Mouse (Mus musculus): ENCODE measurements at regions not wholly inside any gene's neighbourhood (a gene's known extent, or its start where the extent isn't known, plus 50 kb on each side); places are given as distances from the start of the nearest gene placed in this dataset.

GRCm38 (mm10) chr13:111957674-111958273 is 149.0 kb upstream of the Map3k1 start:
- 91% methylated on average over 11 of the region's 11 CpGs for WGBS
- ATAC-seq: no peak

GRCm38 (mm10) chr13:111958421-111958820 is 149.6 kb upstream of the Map3k1 start:
- no peaks in the 10 kb centered on the region for H3K4me1 ChIP-seq (replicated peaks; ENCODE audit: control insufficient read depth, insufficient read depth, low read length)
- ATAC-seq: no peak
- H3K4me2 ChIP-seq (ENCODE audit: low read length): no peak overlapping the region
- H3K27me3 ChIP-seq (replicated peaks; ENCODE audit: control insufficient read depth, insufficient read depth, low read length): no peaks in the 10 kb centered on the region
- no peaks in the 10 kb centered on the region for H3K36me3 ChIP-seq (ENCODE audit: control insufficient read depth, insufficient read depth)
- no peak overlapping the region for H3K27ac ChIP-seq (ENCODE audit: low read length)
- no peak overlapping the region for H3K4me3 ChIP-seq (replicated peaks; ENCODE audit: low read length)
- no peak overlapping the region for H3K9ac ChIP-seq (replicated peaks; ENCODE audit: low read depth, low read length)
- 91% methylated on average over 1 of the region's 1 CpGs for WGBS
- H3K9me3 ChIP-seq (ENCODE audit: control insufficient read depth, low read length): no peaks in the 10 kb centered on the region

More at GRCm38 (mm10) chr13:111957674-111958273, 149.0 kb upstream of the Map3k1 start:
- Histone ChIP-seq H3K4me1 (replicated peaks; ENCODE audit: control insufficient read depth, insufficient read depth, low read length) (no peaks in the 10 kb centered on the region), H3K9ac (replicated peaks; ENCODE audit: low read depth, low read length) (no peak overlapping the region), H3K4me2 (ENCODE audit: low read length) (no peak overlapping the region), H3K27me3 (replicated peaks; ENCODE audit: control insufficient read depth, insufficient read depth, low read length) (no peaks in the 10 kb centered on the region), H3K36me3 (ENCODE audit: control insufficient read depth, insufficient read depth) (no peaks in the 10 kb centered on the region), H3K4me3 (replicated peaks; ENCODE audit: low read length) (no peak overlapping the region), H3K9me3 (ENCODE audit: control insufficient read depth, low read length) (no peaks in the 10 kb centered on the region), H3K27ac (ENCODE audit: low read length) (no peak overlapping the region)

- Histone ChIP-seq H3K36me3 (ENCODE audit: control insufficient read depth, insufficient read depth) (no peaks in the 10 kb centered on the region), H3K9ac (replicated peaks; ENCODE audit: low read depth, low read length) (no peak overlapping the region), H3K27ac (ENCODE audit: low read length) (no peak overlapping the region), H3K9me3 (ENCODE audit: control insufficient read depth, low read length) (no peaks in the 10 kb centered on the region), H3K4me3 (replicated peaks; ENCODE audit: low read length) (no peak overlapping the region), H3K27me3 (replicated peaks; ENCODE audit: control insufficient read depth, insufficient read depth, low read length) (no peaks in the 10 kb centered on the region), H3K4me2 (ENCODE audit: low read length) (no peak overlapping the region), H3K4me1 (replicated peaks; ENCODE audit: control insufficient read depth, insufficient read depth, low read length) (no peaks in the 10 kb centered on the region)
- WGBS: 99% methylated on average over 2 of the region's 2 CpGs
- no peak for ATAC-seq
These were observed 151.2 kb upstream of the Map3k1 start for GRCm38 (mm10) chr13:111960036-111960435.

GRCm38 (mm10) chr13:111961423-111961822 is 152.6 kb upstream of the Map3k1 start:
- Histone ChIP-seq H3K4me1 (replicated peaks; ENCODE audit: control insufficient read depth, insufficient read depth, low read length) (no peaks in the 10 kb centered on the region), H3K27me3 (replicated peaks; ENCODE audit: control insufficient read depth, insufficient read depth, low read length) (no peaks in the 10 kb centered on the region), H3K36me3 (ENCODE audit: control insufficient read depth, insufficient read depth) (no peaks in the 10 kb centered on the region), H3K4me3 (replicated peaks; ENCODE audit: low read length) (no peak overlapping the region), H3K9ac (replicated peaks; ENCODE audit: low read depth, low read length) (no peak overlapping the region), H3K27ac (ENCODE audit: low read length) (no peak overlapping the region), H3K4me2 (ENCODE audit: low read length) (no peak overlapping the region), H3K9me3 (ENCODE audit: control insufficient read depth, low read length) (no peaks in the 10 kb centered on the region)
- WGBS: 90% methylated on average over 6 of the region's 6 CpGs
- ATAC-seq: no peak

- no peak overlapping the region for H3K27ac ChIP-seq (ENCODE audit: low read length)
- H3K27me3 ChIP-seq (replicated peaks; ENCODE audit: control insufficient read depth, insufficient read depth, low read length): no peaks in the 10 kb centered on the region
- H3K9me3 ChIP-seq (ENCODE audit: control insufficient read depth, low read length): no peaks in the 10 kb centered on the region
- no peak overlapping the region for H3K4me3 ChIP-seq (replicated peaks; ENCODE audit: low read length)
- ATAC-seq: no peak
- H3K36me3 ChIP-seq (ENCODE audit: control insufficient read depth, insufficient read depth): no peaks in the 10 kb centered on the region
- no peak overlapping the region for H3K4me2 ChIP-seq (ENCODE audit: low read length)
- no peak overlapping the region for H3K9ac ChIP-seq (replicated peaks; ENCODE audit: low read depth, low read length)
- H3K4me1 ChIP-seq (replicated peaks; ENCODE audit: control insufficient read depth, insufficient read depth, low read length): no peaks in the 10 kb centered on the region
- WGBS: 92% methylated on average over 4 of the region's 4 CpGs
These were observed 153.4 kb upstream of the Map3k1 start for GRCm38 (mm10) chr13:111962155-111962554.

GRCm38 (mm10) chr13:111966113-111966512 is 157.3 kb upstream of the Map3k1 start:
- 79% methylated on average over 6 of the region's 6 CpGs for WGBS
- H3K27me3 ChIP-seq (replicated peaks; ENCODE audit: control insufficient read depth, insufficient read depth, low read length): no peaks in the 10 kb centered on the region
- no peaks in the 10 kb centered on the region for H3K9me3 ChIP-seq (ENCODE audit: control insufficient read depth, low read length)
- no peaks in the 10 kb centered on the region for H3K36me3 ChIP-seq (ENCODE audit: control insufficient read depth, insufficient read depth)
- no peak overlapping the region for H3K9ac ChIP-seq (replicated peaks; ENCODE audit: low read depth, low read length)
- no peaks in the 10 kb centered on the region for H3K4me1 ChIP-seq (replicated peaks; ENCODE audit: control insufficient read depth, insufficient read depth, low read length)
- no peak for ATAC-seq
- no peak overlapping the region for H3K4me2 ChIP-seq (ENCODE audit: low read length)
- no peak overlapping the region for H3K4me3 ChIP-seq (replicated peaks; ENCODE audit: low read length)
- no peak overlapping the region for H3K27ac ChIP-seq (ENCODE audit: low read length)

GRCm38 (mm10) chr13:111966627-111967026 is 157.8 kb upstream of the Map3k1 start:
- WGBS: 10% methylated on average over 3 of the region's 3 CpGs
- Histone ChIP-seq H3K4me2 (ENCODE audit: low read length) (no peak overlapping the region), H3K4me3 (replicated peaks; ENCODE audit: low read length) (no peak overlapping the region), H3K36me3 (ENCODE audit: control insufficient read depth, insufficient read depth) (no peaks in the 10 kb centered on the region), H3K27ac (ENCODE audit: low read length) (no peak overlapping the region), H3K9me3 (ENCODE audit: control insufficient read depth, low read length) (no peaks in the 10 kb centered on the region), H3K4me1 (replicated peaks; ENCODE audit: control insufficient read depth, insufficient read depth, low read length) (no peaks in the 10 kb centered on the region), H3K9ac (replicated peaks; ENCODE audit: low read depth, low read length) (no peak overlapping the region), H3K27me3 (replicated peaks; ENCODE audit: control insufficient read depth, insufficient read depth, low read length) (no peaks in the 10 kb centered on the region)
- ATAC-seq: 0 out of 2 replicates have a peak, but pooled peaks have one; percentile 36

- ATAC-seq: no peak
- 87% methylated on average over 7 of the region's 7 CpGs for WGBS
- Histone ChIP-seq H3K9ac (replicated peaks; ENCODE audit: low read depth, low read length) (no peak overlapping the region), H3K27me3 (replicated peaks; ENCODE audit: control insufficient read depth, insufficient read depth, low read length) (no peaks in the 10 kb centered on the region), H3K4me2 (ENCODE audit: low read length) (no peak overlapping the region), H3K4me3 (replicated peaks; ENCODE audit: low read length) (no peak overlapping the region), H3K4me1 (replicated peaks; ENCODE audit: control insufficient read depth, insufficient read depth, low read length) (no peaks in the 10 kb centered on the region), H3K9me3 (ENCODE audit: control insufficient read depth, low read length) (no peaks in the 10 kb centered on the region), H3K27ac (ENCODE audit: low read length) (no peak overlapping the region), H3K36me3 (ENCODE audit: control insufficient read depth, insufficient read depth) (no peaks in the 10 kb centered on the region)
These were observed 159.4 kb upstream of the Map3k1 start for GRCm38 (mm10) chr13:111968197-111968596.

GRCm38 (mm10) chr13:111974282-111974681 is 165.5 kb upstream of the Map3k1 start:
- H3K27me3 ChIP-seq (replicated peaks; ENCODE audit: control insufficient read depth, insufficient read depth, low read length): no peaks in the 10 kb centered on the region
- H3K9ac ChIP-seq (replicated peaks; ENCODE audit: low read depth, low read length): no peak overlapping the region
- 76% methylated on average over 4 of the region's 4 CpGs for WGBS
- no peak overlapping the region for H3K27ac ChIP-seq (ENCODE audit: low read length)
- no peak overlapping the region for H3K4me3 ChIP-seq (replicated peaks; ENCODE audit: low read length)
- H3K4me1 ChIP-seq (replicated peaks; ENCODE audit: control insufficient read depth, insufficient read depth, low read length): peaks cover 11% of the 10 kb centered on the region
- no peaks in the 10 kb centered on the region for H3K36me3 ChIP-seq (ENCODE audit: control insufficient read depth, insufficient read depth)
- no peak overlapping the region for H3K4me2 ChIP-seq (ENCODE audit: low read length)
- no peak for ATAC-seq
- no peaks in the 10 kb centered on the region for H3K9me3 ChIP-seq (ENCODE audit: control insufficient read depth, low read length)

- WGBS: 94% methylated on average over 3 of the region's 3 CpGs
- Histone ChIP-seq H3K4me2 (ENCODE audit: low read length) (no peak overlapping the region), H3K9ac (replicated peaks; ENCODE audit: low read depth, low read length) (no peak overlapping the region), H3K27me3 (replicated peaks; ENCODE audit: control insufficient read depth, insufficient read depth, low read length) (peaks cover 3% of the 10 kb centered on the region; the same call in 1 of the 2 replicates), H3K27ac (ENCODE audit: low read length) (no peak overlapping the region), H3K4me1 (replicated peaks; ENCODE audit: control insufficient read depth, insufficient read depth, low read length) (peaks cover 22% of the 10 kb centered on the region), H3K9me3 (ENCODE audit: control insufficient read depth, low read length) (no peaks in the 10 kb centered on the region), H3K36me3 (ENCODE audit: control insufficient read depth, insufficient read depth) (no peaks in the 10 kb centered on the region), H3K4me3 (replicated peaks; ENCODE audit: low read length) (no peak overlapping the region)
- ATAC-seq: no peak
These were observed 166.8 kb upstream of the Map3k1 start for GRCm38 (mm10) chr13:111975549-111975948.

Measured in forebrain, embryonic 16.5 days (tissue).